Mouse (Mus musculus): ENCODE results near the gene Spef1. TPM values are rescaled to one million over a fixed set of nuclear protein-coding genes. Genes with fewer than 3 reads are reported as not detected.

Spef1 gene
- total and polyA plus RNA-seq, 3 experiments = 0.34 to 1.2 (median 1.0) TPM

DNA sequence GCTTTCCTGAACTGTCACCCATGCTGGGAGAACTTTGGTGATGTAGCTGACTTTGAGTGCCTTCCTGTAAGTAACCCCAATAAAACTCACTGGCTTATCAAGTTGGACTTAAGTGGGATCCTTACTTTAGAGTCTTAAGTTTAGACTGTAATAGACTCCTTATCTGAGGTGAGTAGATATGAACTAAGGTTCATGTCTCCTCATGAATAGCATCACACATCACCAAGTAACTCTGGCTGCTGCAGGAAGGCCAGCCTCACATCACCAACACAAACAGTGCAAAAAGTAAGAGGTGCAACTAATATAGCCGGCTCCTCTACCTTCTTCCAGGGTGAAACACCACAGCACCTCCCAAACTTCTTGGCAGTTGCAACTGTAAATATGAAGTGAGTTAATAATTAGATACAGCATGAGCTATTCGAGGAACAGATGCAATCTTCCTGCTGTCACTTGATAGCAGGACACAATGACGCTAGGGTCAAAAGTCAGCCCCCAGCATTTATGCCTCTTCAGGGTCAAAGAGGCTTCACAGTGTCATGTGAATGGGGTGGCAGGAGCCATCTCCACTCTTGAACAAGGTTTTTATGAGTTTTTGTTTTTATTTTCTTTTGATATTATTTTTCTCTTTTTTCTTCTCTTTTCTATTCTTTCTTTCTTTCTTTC lies 34.9 kb upstream of the Spef1 start:
- peaks cover 6 to 10% of the 10 kb centered on the region in 2 experiments for H3K4me1 ChIP-seq (ENCODE audit: control insufficient read depth in 1 of 2, insufficient read depth in 2 of 2)
- peaks cover 1% of the 10 kb centered on the region for H3K27me3 ChIP-seq (replicated peaks)
- dilution Hi-C loops (cut with MboI; ENCODE audit: extremely low pct_ligation_motif_present, extremely low pct_unique_long_range_greater_than_20kb, low sequenced_read_pairs) = no loop called here
- no peaks in the 10 kb centered on the region for H3K36me3 ChIP-seq (replicated peaks in 1 of 2; ENCODE audit: control insufficient read depth in 1 of 2, insufficient read depth in 1 of 2, low read length in 1 of 2)
- DNase-seq (ENCODE audit: extremely low read depth) = no peak
- no peak for TF ChIP-seq MYC (IDR thresholded peaks at IDR 0.05; ENCODE audit: low read depth, low read length)
- TF ChIP-seq PAX5 (IDR thresholded peaks at IDR 0.05; ENCODE audit: low read length) = no peak
- no peak for TF ChIP-seq MAX (IDR thresholded peaks at IDR 0.05; ENCODE audit: low read length)
- TF ChIP-seq JUN (IDR thresholded peaks at IDR 0.05; ENCODE audit: insufficient read depth, low read depth, low read length) = no peak
- no peak for TF ChIP-seq GABPA (IDR thresholded peaks at IDR 0.05; ENCODE audit: insufficient replicate concordance, low read depth, low read length)
- peaks cover 2% of the 10 kb centered on the region for H3K9me3 ChIP-seq (replicated peaks; ENCODE audit: low read length)
- no peak overlapping the region for H3K4me2 ChIP-seq (ENCODE audit: insufficient read depth, low read depth, poor library complexity, severe bottlenecking)
- no peak overlapping the region for H3K27ac ChIP-seq (ENCODE audit: insufficient read depth, low read depth)
- no peak overlapping the region for H3K9ac ChIP-seq (ENCODE audit: insufficient read depth, low read depth)
- no peak overlapping the region for H3K4me3 ChIP-seq (replicated peaks in 1 of 3; ENCODE audit: low read depth in 2 of 3, low read length in 2 of 3, poor library complexity in 1 of 3)
- in situ Hi-C loops (cut with MboI; ENCODE audit: low pct_ligation_motif_present, low pct_unique_long_range_greater_than_20kb, low sequenced_read_pairs) = no loop called here
- no peaks in the 10 kb centered on the region for H3K79me2 ChIP-seq (replicated peaks; ENCODE audit: control insufficient read depth, extremely low read depth, insufficient read depth, poor library complexity, severe bottlenecking)

DNA sequence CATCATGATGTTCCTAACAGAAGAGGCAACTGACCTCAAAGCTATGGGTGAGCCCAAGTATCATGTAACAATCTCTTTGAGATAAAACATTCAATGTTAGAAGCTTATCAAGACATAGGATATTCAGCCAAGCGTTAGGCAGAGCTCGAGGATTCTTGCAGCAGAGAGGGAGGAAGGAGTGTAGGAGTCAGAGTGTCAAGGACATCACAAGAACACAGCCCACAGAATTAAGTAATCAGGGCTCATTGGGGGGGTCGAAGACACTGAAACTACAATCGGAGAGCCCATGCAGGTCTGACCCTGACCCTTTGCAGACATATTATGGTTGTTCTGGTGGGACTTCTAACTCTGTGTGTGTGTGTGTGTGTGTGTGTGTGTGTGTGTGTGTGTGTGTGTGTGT lies 32.9 kb upstream of the Spef1 start:
- in situ Hi-C loops (cut with MboI; ENCODE audit: low pct_ligation_motif_present, low pct_unique_long_range_greater_than_20kb, low sequenced_read_pairs) = no loop called here
- Histone ChIP-seq H3K4me3 (replicated peaks in 1 of 3; ENCODE audit: low read depth in 2 of 3, low read length in 2 of 3, poor library complexity in 1 of 3) (no peak overlapping the region), H3K4me2 (ENCODE audit: insufficient read depth, low read depth, poor library complexity, severe bottlenecking) (no peak overlapping the region), H3K36me3 (replicated peaks in 1 of 2; ENCODE audit: control insufficient read depth in 1 of 2, insufficient read depth in 1 of 2, low read length in 1 of 2) (no peaks in the 10 kb centered on the region), H3K9ac (ENCODE audit: insufficient read depth, low read depth) (no peak overlapping the region), H3K27ac (ENCODE audit: insufficient read depth, low read depth) (no peak overlapping the region), H3K4me1 (ENCODE audit: control insufficient read depth in 1 of 2, insufficient read depth in 2 of 2) (peaks cover 1 to 4% of the 10 kb centered on the region in 2 experiments; a peak in 2 of 4 replicates), H3K27me3 (replicated peaks) (peaks cover 1% of the 10 kb centered on the region), H3K9me3 (replicated peaks; ENCODE audit: low read length) (peaks cover 2% of the 10 kb centered on the region), H3K79me2 (replicated peaks; ENCODE audit: control insufficient read depth, extremely low read depth, insufficient read depth, poor library complexity, severe bottlenecking) (no peaks in the 10 kb centered on the region)
- DNase-seq (ENCODE audit: extremely low read depth) = no peak
- dilution Hi-C loops (cut with MboI; ENCODE audit: extremely low pct_ligation_motif_present, extremely low pct_unique_long_range_greater_than_20kb, low sequenced_read_pairs) = no loop called here
- no peak for TF ChIP-seq PAX5 (IDR thresholded peaks at IDR 0.05; ENCODE audit: low read length)
- no peak for TF ChIP-seq RCOR1 (conservative IDR thresholded peaks at IDR 0.05; ENCODE audit: low read depth, low read length)
- TF ChIP-seq ELF1 (IDR thresholded peaks at IDR 0.05; ENCODE audit: low read depth, low read length) = no peak
- TF ChIP-seq POLR2AphosphoS2 (IDR thresholded peaks at IDR 0.05; ENCODE audit: low read depth, low read length) = no peak
- no peak for TF ChIP-seq CHD2 (IDR thresholded peaks at IDR 0.05; ENCODE audit: low read length)

DNA sequence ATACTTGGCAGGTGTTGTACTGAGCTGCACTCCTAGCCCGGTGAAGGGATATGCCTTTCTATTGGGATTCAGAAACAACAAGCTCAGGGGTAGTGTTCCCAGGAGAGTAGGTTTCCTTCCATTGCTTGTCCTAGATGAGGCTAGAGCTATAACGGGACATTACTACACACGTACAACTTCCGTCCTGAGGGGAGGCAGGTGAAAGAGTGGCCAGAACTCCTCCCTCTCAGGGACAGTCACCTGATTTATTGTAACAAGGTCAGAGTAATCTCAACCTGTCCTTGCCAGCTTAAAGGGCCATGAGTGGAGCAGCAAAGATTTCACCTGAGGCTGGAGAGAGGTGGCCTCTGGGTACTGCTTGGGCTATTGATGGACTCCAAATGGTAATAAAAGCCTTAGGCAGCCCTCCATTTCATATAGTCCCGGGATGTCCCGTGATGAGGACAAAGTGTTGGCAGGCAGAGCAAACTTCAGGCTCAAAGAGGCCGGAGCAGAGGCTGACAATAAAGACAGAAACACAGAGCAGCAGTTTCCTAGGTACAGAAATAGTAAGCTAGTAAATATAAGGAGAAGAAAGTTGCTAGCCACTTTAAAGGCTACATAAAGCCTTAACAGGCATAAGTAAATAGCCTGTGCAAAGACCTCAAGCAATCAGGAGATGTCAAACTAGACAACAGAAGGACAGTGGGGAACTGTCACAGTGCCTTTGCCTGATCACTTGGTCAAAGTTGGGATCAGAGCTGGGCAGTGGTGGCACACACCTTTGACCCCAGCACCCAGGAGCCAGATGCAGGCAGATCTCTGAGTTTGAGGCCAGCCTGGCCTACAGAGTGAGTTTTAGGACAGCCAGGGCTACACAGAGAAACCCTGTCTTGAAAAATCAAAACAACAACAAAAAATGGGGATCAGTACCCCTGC lies 29.1 kb upstream of the Spef1 start:
- Histone ChIP-seq H3K9ac (ENCODE audit: insufficient read depth, low read depth) (no peak overlapping the region), H3K27me3 (replicated peaks) (peaks cover 1% of the 10 kb centered on the region), H3K4me2 (ENCODE audit: insufficient read depth, low read depth, poor library complexity, severe bottlenecking) (no peak overlapping the region), H3K9me3 (replicated peaks; ENCODE audit: low read length) (no peaks in the 10 kb centered on the region), H3K27ac (ENCODE audit: insufficient read depth, low read depth) (no peak overlapping the region), H3K79me2 (replicated peaks; ENCODE audit: control insufficient read depth, extremely low read depth, insufficient read depth, poor library complexity, severe bottlenecking) (no peaks in the 10 kb centered on the region), H3K4me1 (ENCODE audit: control insufficient read depth in 1 of 2, insufficient read depth in 2 of 2) (peaks cover 0 to 2% of the 10 kb centered on the region in 2 experiments; a peak in 2 of 4 replicates), H3K36me3 (replicated peaks in 1 of 2; ENCODE audit: control insufficient read depth in 1 of 2, insufficient read depth in 1 of 2, low read length in 1 of 2) (peaks cover 7 to 24% of the 10 kb centered on the region in 2 experiments), H3K4me3 (replicated peaks in 1 of 3; ENCODE audit: low read depth in 2 of 3, low read length in 2 of 3, poor library complexity in 1 of 3) (no peak overlapping the region)
- dilution Hi-C loops (cut with MboI; ENCODE audit: extremely low pct_ligation_motif_present, extremely low pct_unique_long_range_greater_than_20kb, low sequenced_read_pairs) = no loop called here
- TF ChIP-seq JUND (conservative IDR thresholded peaks at IDR 0.05; ENCODE audit: low read depth, low read length) = no peak
- no peak for TF ChIP-seq E2F4 (IDR thresholded peaks at IDR 0.05; ENCODE audit: insufficient replicate concordance, low read depth, low read length)
- no peak for TF ChIP-seq HCFC1 (IDR thresholded peaks at IDR 0.05; ENCODE audit: low read depth, low read length)
- TF ChIP-seq EP300 (IDR thresholded peaks at IDR 0.05; ENCODE audit: low read length) = no peak
- TF ChIP-seq PAX5 (IDR thresholded peaks at IDR 0.05; ENCODE audit: low read length) = no peak
- TF ChIP-seq GABPA (IDR thresholded peaks at IDR 0.05; ENCODE audit: insufficient replicate concordance, low read depth, low read length) = no peak
- TF ChIP-seq ZKSCAN1 (IDR thresholded peaks at IDR 0.05; ENCODE audit: borderline replicate concordance, low read depth, low read length) = no peak
- in situ Hi-C loops (cut with MboI; ENCODE audit: low pct_ligation_motif_present, low pct_unique_long_range_greater_than_20kb, low sequenced_read_pairs) = no loop called here
- DNase-seq (ENCODE audit: extremely low read depth) = no peak
